Mouse (Mus musculus) R1 (cell line): Measurements from ENCODE around the gene Lrfn4.

Experiments used
- DNase-seq: peaks from one replicate; pipeline ENCODE4 v3.0.0-alpha.2; 2018; ENCODE audit warnings: low read depth, low spot score

The Lrfn4 gene

DNA sequence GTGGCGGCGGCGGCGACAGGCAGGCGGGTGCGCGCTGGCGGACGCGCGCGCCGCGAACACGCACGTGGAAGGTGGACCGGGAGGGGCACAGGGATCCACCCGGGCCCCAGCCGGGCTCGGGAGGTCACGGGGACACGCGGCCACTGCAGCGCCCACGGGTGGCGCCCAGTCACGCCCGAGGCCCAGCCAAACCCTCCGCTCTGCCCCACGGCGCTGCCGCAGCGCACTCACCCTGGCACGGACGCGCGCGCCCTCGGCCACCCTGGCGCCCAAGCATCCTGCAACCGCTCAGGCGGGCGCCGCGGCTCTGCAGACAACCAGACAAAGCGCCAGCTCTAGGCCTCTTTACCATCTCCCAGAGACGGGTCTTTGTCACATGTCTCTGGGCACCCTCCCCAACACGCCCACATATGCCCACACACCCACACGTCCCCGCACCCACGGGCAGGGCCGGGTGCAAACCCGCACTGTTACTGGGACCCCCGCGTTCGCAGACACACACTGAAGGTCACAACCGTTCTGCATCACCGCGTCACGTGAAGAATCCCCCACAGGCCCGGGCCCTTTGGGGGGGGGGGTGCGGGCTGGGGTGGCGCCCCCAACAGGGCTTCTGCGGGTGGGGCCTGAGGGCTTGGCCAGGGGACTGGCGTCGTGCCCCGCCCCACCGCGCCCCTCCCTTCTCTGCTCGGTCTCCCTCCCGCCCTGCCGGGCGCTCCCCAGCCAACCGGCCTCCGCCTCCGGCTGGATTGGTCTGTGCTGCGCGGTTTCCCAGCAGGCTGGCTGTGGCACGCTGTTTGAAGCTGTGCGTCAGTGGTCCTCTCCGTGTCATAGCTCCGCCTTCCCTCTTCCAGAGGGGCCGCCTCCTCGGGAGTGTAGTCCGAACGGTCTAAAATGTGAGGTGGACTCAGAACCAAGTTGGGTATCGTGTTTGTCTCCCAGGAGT, at the start of gene Lrfn4:
Gene Lrfn4 (minus strand): TSS at position 517 of the 943 bp plus-strand sequence.
- peak; percentile 92 for DNase-seq

DNA sequence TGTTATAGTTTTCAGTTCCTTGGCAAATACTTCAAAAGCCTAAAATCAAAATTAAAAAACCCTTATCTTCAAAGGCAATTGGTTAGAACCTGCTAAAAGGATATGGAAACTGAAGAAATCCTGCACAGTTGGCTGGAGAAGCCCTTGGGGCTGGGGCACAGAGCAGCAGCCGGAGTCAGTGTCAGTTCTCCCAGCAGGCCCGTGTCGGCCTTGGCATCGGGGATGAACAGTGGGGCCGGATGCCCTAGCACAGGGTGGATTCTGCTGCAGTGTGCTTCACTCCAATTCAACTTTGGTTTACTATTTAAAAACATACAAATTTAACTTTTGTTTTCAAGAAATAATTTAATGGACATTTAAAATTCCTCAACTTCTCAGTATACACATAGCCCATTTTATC, 42.7 kb upstream of the Lrfn4 start:
- no peak for DNase-seq

DNA sequence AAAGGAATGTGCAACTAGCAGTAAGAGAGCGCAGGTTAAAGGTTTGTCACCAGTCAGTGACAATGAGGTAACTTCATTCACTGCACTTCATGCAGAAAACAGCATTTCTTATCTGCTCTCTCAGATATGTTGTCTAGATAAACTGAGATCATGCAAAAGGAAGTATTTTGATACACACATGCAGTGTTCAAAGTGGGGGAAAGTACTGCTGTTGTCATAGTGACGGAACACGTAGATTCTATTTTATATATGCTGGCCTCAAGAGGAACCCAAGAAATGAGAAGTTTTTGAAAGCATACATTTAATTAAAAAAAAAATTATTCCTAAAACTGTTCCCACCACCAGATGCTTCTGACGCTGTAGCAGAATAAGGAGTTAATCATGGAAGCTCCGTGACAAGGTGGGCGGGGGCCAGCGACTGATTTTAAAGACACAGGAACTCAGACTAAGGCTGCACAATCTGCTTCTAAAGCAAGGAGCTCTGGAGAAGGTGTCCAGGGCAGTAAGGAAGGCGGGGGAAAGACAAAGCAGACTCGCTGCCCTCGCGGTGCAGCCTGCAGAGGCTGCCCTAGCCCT, 31.5 kb upstream of the Lrfn4 start:
- no peak for DNase-seq

DNA sequence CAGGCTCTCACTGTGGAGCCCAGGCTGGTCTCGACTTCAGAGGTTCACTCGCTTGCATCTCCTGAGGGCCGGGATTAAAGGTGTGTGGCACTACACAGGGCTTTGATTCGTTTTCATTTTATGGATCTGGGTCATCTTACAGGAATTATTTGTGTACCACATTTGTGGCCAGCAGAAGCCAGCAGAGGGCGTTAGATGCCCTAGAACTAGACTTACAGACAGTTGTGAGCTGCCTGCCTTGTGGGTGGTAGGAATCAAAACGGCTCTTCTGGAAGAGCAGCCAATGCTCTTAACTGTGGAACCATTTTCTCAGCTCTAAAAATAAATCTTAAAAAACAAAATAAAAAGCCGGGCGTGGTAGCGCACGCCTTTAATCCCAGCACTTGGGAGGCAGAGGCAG, 28.8 kb upstream of the Lrfn4 start:
- peak; percentile 76 for DNase-seq

DNA sequence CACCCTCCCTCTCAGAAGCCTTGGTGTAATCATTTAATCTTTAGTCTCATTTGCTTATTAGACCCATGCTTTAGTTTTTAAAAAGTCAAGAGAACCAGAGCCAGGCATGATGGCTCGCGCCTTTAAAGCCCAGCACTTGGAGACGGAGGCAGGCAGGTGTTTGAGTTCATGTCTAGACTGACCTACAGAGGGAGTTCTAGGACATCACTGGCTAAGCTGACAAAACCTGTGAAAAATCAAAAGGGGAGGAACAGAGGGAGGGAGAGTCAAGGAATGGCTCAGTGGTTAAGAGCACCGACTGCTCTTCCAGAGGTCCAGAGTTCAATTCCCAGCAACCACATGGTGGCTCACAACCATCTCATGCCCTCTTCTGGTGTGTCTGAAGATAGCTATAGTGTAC, 20.5 kb upstream of the Lrfn4 start:
- DNase-seq: peak; percentile 70

DNA sequence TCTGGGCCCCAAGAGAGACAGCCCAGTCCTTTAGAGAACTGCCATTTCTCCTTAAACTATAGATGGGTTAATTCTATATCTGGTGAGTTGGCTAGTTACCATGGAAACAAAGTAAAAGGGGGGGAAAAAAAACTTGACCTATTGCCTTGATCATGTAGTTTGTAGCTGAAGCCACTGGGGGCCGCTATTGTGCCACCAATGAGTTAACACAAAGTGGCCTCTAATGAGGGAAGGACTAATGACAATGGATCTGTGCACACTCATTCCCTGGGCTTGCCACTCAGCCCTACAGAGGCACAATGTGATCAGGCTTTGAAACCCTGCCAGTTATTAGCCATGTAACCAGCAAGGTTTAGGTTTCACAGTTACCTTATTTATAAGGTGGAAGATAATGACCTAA, 13.4 kb upstream of the Lrfn4 start:
- peak; percentile 88 for DNase-seq

DNA sequence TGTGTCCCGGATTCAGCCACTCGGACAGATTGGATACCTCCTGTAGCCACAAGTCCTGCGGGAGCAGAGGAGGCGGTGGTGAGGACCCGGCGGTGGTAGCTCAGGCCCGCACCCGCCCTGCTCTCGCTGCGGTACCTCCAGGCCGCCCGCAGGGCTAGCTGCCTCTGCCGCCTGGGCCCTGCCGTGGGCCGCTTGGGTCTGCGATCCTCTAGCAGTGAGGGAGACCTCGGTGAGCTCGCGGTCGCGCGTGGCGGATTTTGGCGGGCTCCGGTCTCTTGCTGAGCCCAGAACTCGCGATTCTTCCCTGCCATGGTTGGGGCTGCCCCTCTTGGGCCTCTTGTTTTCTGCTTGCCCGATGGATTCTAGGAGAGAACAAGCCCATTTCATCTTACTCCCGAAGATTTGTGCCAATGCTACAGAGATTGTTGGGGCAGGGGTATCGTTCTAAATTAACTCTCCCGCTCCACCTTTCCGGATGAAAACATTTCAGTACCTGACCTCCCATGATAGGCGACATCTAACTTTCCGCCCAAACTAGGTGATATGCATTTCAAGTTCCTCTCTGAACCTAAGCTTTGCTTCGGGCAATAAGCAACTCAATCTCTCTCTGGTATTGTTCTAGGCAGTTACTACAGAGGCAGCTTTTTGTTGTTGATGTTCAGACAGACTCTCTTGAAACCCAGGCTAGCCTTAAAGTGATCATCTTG, 10.5 kb upstream of the Lrfn4 start:
- no peak for DNase-seq

DNA sequence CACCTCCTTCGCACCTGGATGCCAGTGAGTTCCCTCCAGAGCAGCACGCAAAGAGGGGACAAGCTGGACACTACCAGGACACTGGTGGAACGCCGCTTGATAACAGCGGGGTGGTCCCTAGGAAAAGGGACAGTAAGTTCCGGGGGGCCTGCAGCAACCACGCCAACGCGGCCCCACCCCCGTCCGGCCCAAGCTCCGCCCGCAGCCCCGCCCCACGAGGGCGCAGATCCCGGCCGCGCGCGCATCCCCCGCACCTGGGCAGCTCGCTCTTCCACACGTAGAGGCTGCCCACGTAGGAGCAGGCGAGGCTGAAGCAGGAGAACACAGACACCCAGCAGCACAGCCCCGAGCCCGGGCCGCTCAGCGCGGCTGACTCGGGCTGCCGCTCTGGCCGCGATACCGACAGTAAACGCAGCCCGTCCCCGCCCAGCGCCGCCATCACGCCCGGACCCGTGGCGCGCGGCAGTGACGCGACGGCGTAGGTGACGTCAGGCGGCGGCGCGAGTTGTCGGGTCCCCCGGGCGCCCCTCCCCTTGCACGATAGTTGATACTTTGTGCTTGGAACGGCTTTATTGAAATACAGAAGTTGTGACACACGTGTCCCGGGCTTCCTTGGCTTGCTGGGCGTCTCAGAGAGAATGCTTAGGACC, 9.8 kb upstream of the Lrfn4 start, which contains the start of gene Rce1:
Gene Rce1 (minus strand): TSS at position 463 of the 650 bp plus-strand sequence.
- peak; percentile 90 for DNase-seq

DNA sequence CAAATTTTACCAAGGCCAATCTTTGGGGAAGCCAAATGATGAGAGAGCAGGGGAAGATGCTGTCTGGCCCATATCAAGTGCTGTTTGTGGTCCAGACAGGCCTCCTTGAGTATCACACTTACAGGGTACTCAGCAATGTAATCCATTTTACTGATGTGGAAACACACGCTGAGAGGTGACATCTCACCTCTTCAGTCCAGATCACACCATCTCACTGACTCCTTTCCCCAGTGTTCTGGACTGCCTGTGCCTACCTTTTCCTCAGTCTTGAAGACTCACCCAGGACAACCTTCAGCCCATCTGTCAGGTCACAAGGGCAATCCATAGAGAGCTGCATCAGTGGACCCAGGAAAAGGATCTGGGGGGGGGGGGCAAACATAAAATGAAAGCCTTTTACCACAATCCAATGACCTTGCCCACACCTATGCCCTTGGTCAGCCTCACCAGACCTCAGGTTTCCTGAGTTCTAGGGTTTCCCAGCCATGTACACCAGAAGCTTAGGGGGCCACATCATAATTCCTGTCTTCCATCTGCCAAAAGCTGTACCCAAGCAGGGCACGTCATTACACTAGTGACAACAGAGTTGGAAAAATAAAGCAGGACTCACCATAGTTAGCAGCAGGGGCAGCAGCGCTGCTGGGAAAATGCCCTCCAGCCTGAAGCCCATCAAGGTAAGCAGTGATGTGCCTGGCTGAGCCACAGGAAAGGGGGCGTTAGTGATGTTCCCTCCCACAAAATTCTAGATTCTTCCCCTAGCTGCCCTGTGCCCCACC, 9.1 kb upstream of the Lrfn4 start:
- DNase-seq: no peak

DNA sequence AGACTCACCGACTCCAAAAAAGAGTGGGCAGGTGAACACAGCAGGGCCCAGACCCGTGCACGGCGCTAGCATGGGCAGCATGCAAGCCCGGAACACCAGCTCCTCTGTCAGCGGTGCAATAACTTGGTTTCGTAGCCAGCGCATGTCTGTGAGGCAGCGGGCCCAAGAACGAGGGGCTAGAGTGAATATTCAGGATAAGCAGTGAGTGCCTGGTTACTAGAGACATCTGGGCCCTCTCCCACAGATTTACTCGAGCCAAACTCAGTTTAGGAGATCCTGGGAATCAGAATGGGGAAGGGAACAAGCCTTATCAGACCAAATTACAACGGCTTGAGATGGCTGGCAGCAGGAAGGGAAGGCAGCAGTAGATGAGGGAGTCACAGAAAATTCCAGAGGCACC, 8.5 kb upstream of the Lrfn4 start:
- DNase-seq: no peak

DNA sequence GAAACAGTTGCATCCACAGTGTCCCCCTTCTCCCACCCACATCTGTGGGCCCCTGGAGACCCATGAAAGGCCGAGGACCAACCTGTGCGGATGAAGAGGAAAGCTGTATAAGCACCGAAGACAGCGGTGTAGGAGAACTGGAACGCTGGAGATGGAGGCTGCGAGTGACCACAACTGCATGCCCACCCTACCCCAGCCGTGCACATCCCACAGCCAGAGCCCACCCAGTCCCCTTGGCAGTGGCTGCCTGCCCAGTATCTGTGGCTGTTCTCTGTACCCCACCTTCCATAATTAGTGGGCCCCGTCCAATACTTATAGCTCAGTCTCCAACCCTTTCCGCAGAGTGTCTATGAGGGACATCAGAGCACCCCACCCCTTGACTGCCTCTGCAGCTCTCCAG, 8.0 kb upstream of the Lrfn4 start:
- DNase-seq: no peak

DNA sequence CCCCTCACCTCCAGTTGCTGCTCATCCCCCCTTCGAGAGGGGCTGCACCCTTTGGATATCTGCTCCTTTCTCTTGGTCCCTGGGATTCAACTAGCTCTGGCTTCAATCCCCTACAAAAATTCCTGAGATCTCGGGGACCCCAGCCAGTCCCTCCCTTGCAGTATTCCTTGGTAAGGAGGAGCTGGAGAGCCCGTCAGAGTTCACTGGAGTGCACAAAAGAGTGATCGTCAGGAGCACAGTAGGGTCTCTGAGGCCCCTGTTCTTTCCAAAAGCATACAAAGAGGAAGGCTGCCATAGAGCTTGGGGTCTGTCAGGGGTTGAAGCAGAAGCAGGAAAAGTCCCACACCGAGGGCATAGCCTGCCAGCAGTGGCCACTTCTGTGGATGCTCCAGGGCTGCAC, 7.3 kb upstream of the Lrfn4 start:
- DNase-seq: no peak

DNA sequence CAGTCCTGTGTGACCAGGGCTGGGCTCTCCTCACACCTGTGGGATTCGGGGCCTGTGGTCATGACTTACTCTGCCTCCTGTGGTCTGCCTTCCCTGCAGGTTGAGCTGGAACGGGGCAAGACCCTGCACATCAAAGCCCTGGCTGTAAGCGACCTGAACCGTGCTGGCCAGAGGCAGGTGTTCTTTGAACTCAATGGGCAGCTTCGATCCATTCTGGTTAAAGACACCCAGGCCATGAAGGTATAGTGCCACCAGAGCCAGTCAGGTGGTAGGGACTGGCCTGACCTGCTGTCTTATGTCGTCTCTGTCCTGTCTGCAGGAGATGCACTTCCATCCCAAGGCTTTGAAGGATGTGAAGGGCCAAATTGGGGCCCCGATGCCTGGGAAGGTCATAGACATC, 5.3 kb upstream of the Lrfn4 start:
- no peak for DNase-seq

DNA sequence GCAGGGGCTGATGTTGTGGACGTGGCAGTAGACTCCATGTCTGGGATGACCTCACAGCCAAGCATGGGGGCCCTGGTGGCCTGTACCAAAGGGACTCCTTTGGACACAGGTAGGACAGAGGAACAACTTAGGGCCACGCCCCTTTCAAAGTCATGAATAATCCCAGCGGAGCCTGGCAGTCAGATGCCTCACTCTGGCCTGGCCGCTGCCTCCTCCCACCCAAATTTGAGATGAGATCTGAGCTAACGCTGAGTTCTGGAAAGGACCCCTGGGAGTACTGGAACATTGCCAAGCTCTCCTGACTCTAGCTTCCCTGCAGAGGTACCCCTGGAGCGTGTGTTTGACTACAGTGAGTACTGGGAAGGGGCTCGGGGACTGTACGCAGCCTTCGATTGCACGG, 4.0 kb upstream of the Lrfn4 start:
- DNase-seq: no peak

DNA sequence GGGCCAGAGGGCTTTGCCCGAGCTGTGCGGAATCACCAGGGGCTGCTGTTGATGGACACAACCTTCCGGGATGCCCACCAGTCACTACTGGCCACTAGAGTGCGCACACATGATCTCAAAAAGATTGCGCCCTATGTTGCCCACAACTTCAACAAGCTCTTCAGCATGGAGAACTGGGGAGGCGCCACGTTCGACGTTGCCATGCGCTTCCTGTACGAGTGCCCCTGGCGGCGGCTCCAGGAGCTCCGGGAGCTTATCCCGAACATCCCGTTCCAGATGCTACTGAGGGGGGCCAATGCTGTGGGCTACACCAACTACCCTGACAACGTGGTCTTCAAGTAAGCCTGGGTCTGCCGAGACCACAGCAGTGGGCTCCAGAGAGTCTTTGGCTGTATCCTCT, 2.7 kb upstream of the Lrfn4 start:
- DNase-seq: peak; percentile 70

DNA sequence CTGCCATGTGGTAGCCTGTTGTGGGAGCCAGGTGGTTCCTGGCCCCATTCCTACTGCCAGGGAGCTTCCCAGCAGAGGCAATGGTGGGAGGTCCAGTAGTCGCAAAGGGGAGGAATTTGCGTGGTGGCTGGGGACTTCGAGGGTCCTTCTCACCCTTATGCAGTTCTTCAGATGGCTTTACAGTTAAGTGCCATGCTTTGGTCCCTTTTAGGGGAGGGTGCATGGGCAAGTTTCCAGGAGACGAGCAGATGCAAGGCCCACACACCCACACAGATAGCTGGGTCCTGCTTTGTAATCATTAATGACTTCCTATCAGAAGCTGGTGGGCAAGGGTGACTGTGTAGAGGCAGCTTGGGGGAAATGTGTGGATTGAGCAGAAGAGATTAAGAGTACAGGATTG, 1.1 kb upstream of the Lrfn4 start:
- DNase-seq: no peak

DNA sequence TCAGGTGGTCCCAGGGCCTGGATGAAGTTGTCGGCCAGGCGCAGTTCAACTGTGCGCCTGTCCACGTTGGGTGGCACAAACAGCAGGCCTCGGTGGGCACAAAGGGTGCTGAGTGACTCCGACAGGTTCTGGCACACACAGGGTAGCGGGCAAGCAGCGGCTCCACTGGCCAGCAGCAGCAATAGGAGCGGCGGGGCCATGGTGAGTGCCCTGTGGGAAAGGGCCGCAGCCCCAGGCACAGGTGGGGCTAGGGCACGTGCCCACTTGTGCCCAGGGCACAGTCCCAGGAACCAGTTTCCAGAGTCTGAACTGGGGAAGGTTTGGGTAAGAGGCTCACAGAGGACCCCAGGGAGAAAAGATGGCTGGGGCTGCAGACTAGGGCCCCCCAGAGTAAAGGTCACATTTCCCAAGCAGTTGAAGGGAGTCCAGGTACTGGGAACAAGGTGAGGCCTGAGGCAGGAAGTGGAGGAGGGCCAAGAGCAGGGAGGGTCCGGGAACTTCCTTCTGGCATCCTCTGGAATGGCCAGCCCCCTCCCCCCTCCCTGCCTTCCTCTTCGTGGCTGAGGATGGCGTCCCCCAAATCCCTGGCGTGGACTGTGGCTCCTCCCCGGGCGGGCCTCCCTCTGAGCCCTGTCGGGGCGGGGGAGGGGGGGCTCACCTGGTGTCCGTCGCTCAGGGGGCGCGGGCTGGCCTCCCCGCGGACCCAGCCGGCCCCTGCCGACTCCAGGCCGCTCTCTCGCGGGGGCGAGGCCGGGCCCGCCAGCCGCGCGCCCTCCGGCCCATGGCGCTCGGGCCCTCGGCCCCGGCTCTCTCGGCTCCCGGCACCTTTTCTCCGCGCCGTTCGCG, 939 bp downstream of the Lrfn4 start:
- DNase-seq: peak; percentile 76

DNA sequence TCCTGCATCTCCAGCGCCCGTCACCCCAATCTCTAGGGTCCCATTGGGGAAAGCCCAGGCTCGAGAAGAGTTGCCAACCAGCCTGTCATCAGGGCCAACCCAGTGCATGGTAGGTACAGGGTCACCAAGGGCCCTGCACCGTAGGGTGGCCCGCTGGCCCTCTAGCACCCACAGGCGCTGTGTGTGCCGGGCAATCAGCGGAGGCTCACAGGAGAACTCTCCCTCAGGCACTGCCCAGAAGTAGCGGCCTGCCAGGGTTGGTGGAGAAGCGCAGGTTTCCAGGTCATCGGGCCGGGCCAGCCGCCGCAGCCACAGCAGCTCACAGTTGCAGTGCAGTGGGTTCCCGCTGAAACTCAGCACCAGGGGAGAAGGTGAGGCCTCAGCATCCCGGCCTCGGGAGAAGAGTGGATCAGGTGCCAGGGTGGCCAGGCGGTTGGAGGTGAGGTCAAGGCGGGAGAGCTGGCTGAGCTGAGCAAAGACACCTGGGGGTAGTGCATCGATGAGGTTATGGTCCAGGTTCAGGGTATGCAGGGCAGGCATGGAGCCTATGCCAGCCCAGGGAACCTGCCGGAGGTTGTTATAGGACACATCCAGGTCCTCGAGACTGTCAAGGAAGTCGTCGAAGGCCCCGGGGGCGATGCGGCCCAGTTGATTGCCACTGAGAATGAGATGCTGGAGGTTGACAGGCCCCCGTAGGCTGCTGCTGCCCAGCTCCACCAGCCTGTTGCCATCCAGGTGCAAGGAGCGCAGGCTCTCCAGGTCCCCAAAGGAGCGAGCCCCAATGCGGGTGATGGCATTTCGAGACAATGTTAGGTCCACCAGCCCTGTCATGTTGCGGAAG, 1.8 kb downstream of the Lrfn4 start:
- no peak for DNase-seq

DNA sequence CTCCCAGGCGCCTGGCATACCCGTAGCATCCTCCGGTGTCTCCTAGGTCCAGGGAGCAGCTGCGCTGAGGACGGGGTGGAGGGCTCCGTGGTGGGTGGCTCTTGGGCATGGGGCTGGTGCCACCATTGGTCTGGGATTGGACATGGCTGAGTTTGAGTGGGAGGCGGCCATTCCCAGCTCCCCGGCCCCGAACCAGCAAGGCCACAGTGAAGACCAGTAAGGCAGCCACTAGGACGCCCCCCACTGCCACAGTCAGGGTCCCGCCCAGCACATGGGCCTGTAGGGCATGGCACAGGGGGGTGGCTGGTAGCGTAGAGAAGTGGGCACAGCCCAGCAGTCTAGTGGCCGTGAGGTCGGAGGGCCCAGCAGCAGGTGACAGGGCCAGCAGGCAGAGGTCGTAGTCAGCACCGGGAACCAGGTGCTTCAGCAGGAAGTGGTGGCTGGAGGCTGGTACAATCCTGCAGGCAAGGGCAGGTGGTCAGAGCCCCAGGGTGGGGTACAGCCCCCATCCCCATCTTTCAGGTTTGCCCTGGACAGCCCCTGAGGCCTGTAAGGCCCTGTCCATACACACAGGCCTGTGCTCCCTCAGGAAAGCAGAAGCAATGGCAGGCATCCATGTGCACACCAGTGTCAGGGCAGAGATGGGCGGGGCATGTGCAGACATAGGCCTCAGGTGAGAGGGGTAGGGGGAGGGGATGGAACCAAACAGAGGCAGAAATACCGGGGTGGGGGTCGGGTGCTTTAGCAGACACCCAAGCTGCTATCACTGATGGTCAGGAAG, 3.1 kb downstream of the Lrfn4 start:
- no peak for DNase-seq
